Mouse (Mus musculus) heart, adult 2 months (tissue): Measurements from ENCODE around the gene Slc35b1. TPM values are rescaled to one million over a fixed set of nuclear protein-coding genes. Genes with fewer than 3 reads are reported as not detected.

Source experiments
- DNase-seq, 2 experiments: peaks; one replicate each; pipeline ENCODE4 v3.0.0; 2021
- H3K27ac ChIP-seq: fragments of 200-600 bp; 2 replicates; pipeline ENCODE4 v1.8.1; 2022
- H3K27me3 ChIP-seq: fragments of 200-500 bp; 2 replicates; pipeline ENCODE4 v1.6.1; 2012; ENCODE audit warnings: mild to moderate bottlenecking, low read length, inconsistent platforms, mixed read lengths; ENCODE audit not compliant: control insufficient read depth, insufficient read depth
- H3K36me3 ChIP-seq: fragments of 200-500 bp; 2 replicates; pipeline ENCODE4 v1.6.1; 2012; ENCODE audit warnings: low read length, inconsistent platforms; ENCODE audit not compliant: control insufficient read depth, insufficient read depth
- H3K4me1 ChIP-seq: fragments of 200-500 bp; 2 replicates; pipeline ENCODE4 v1.6.1; 2011; ENCODE audit warnings: low read length; ENCODE audit not compliant: control insufficient read depth, insufficient read depth
- H3K4me3 ChIP-seq: fragments of 200-600 bp; 2 replicates; pipeline ENCODE4 v1.8.1; 2022
- H3K79me2 ChIP-seq: fragments of 200-500 bp; replicated peaks from 2 replicates; pipeline ENCODE4 v1.6.1; 2012; ENCODE audit warnings: mild to moderate bottlenecking, inconsistent platforms, low read length, moderate library complexity, mixed read lengths; ENCODE audit not compliant: control insufficient read depth, insufficient read depth
- H3K9ac ChIP-seq: fragments of 200-500 bp; 2 replicates; pipeline ENCODE4 v1.6.1; 2012; ENCODE audit warnings: low read depth, mild to moderate bottlenecking, control low read depth, inconsistent platforms, low read length, mixed read lengths
- CTCF ChIP-seq: fragments of 200-600 bp; IDR thresholded peaks from 2 replicates; pipeline ENCODE4 v1.8.1; 2022; ENCODE audit warnings: antibody characterized with exemption, mild to moderate bottlenecking, moderate library complexity
- EP300 ChIP-seq: fragments of 200-500 bp; IDR thresholded peaks from 2 replicates; pipeline ENCODE4 v1.6.1; 2011; ENCODE audit warnings: low read depth, low read length, control low read depth; ENCODE audit not compliant: insufficient read depth
- POLR2A ChIP-seq: fragments of 200-500 bp; IDR thresholded peaks from 2 replicates; pipeline ENCODE4 v1.6.1; 2011; ENCODE audit warnings: mild to moderate bottlenecking, low read depth, low read length, control low read depth; ENCODE audit not compliant: insufficient read depth
- WGBS: fragments of 180-500 bp; shearing (Covaris S2); methylation state at CpG from one replicate; pipeline ENCODE4 v1.1.7; 2018; 5-methylcytosine and 5-hydroxymethylcytosine counted together
- intact Hi-C: fragments of 180-260 bp; cut with DNase I; formaldehyde crosslinking; loops from one replicate; pipeline ENCODE4 v1.15.1; 2025
- polyA plus RNA-seq: library from polyadenylated mRNA; depleted of rRNA; stranded (reverse); fragments of >200 nt; gene quantifications from 2 replicates; pipeline ENCODE4 v1.2.3, GENCODE M21; 2012
- total RNA-seq, 2 experiments: library from RNA; stranded (reverse); gene quantifications; 2 replicates each; pipeline ENCODE4 v1.2.3; 2021

Slc35b1 gene
- total and polyA plus RNA-seq, 3 experiments, result 34.2 to 47.2 (median 41.3) TPM

GRCm38 (mm10) chr11:95352686-95353085, 31.8 kb upstream of the Slc35b1 start:
- Histone ChIP-seq H3K36me3 (no peaks in the 10 kb centered on the region), H3K27ac (no peak overlapping the region), H3K4me1 (peaks cover 6% of the 10 kb centered on the region), H3K79me2 (no peaks in the 10 kb centered on the region), H3K9ac (no peak overlapping the region), H3K27me3 (no peaks in the 10 kb centered on the region), H3K4me3 (no peak overlapping the region)
- DNase-seq, result no peak
- WGBS, result 90% methylated on average over 2 of the region's 2 CpGs
- TF ChIP-seq CTCF (peak; percentile 10; the same call in 1 of the 2 replicates), EP300 (no peak)
- intact Hi-C loops, result no loop called here

- no peak overlapping the region; the same call in 1 of the 2 replicates for H3K27ac ChIP-seq
- H3K27me3 ChIP-seq, result no peaks in the 10 kb centered on the region
- no peaks in the 10 kb centered on the region for H3K36me3 ChIP-seq
- H3K4me3 ChIP-seq, result no peak overlapping the region
- DNase-seq, result no peak
- intact Hi-C loops, result no loop called here
- H3K79me2 ChIP-seq, result no peaks in the 10 kb centered on the region
- peaks cover 8% of the 10 kb centered on the region for H3K4me1 ChIP-seq
- TF ChIP-seq POLR2A (no peak), EP300 (no peak)
- H3K9ac ChIP-seq, result no peak overlapping the region
- 76% methylated on average over 9 of the region's 9 CpGs for WGBS
These were observed 31.3 kb upstream of the Slc35b1 start for GRCm38 (mm10) chr11:95353226-95353625.

GRCm38 (mm10) chr11:95354228-95354944, 30.1 kb upstream of the Slc35b1 start:
- Histone ChIP-seq H3K36me3 (no peaks in the 10 kb centered on the region), H3K4me1 (peaks cover 8% of the 10 kb centered on the region), H3K27ac (peak overlapping the region; percentile 21), H3K4me3 (0 out of 2 replicates have a peak overlapping the region, but pooled peaks have one; percentile 7), H3K9ac (no peak overlapping the region), H3K27me3 (no peaks in the 10 kb centered on the region), H3K79me2 (no peaks in the 10 kb centered on the region)
- intact Hi-C loops, result no loop called here
- TF ChIP-seq EP300, result no peak
- TF ChIP-seq CTCF, result no peak
- TF ChIP-seq POLR2A, result no peak
- DNase-seq, result no peak
- WGBS, result 84% methylated on average over 14 of the region's 14 CpGs

- Histone ChIP-seq H3K79me2 (no peaks in the 10 kb centered on the region), H3K27me3 (no peaks in the 10 kb centered on the region), H3K4me3 (no peak overlapping the region), H3K27ac (no peak overlapping the region; the same call in 1 of the 2 replicates), H3K4me1 (peaks cover 8% of the 10 kb centered on the region), H3K36me3 (no peaks in the 10 kb centered on the region), H3K9ac (no peak overlapping the region)
- 74% methylated on average over 12 of the region's 12 CpGs for WGBS
- intact Hi-C loops, result no loop called here
- no peak for DNase-seq
- TF ChIP-seq POLR2A (no peak), EP300 (no peak), CTCF (no peak)
These were observed 29.4 kb upstream of the Slc35b1 start for GRCm38 (mm10) chr11:95354945-95355660.

- Histone ChIP-seq H3K27me3 (no peaks in the 10 kb centered on the region), H3K79me2 (no peaks in the 10 kb centered on the region), H3K36me3 (no peaks in the 10 kb centered on the region), H3K4me3 (no peak overlapping the region), H3K9ac (no peak overlapping the region), H3K27ac (no peak overlapping the region; the same call in 1 of the 2 replicates), H3K4me1 (peaks cover 8% of the 10 kb centered on the region)
- intact Hi-C loops, result no loop called here
- 81% methylated on average over 5 of the region's 5 CpGs for WGBS
- no peak for TF ChIP-seq EP300
- DNase-seq, result no peak
These were observed 28.9 kb upstream of the Slc35b1 start for GRCm38 (mm10) chr11:95355661-95356011.

GRCm38 (mm10) chr11:95356039-95356438, 28.5 kb upstream of the Slc35b1 start:
- Histone ChIP-seq H3K27me3 (no peaks in the 10 kb centered on the region), H3K27ac (no peak overlapping the region), H3K36me3 (no peaks in the 10 kb centered on the region), H3K79me2 (no peaks in the 10 kb centered on the region), H3K4me1 (peaks cover 8% of the 10 kb centered on the region), H3K9ac (no peak overlapping the region), H3K4me3 (no peak overlapping the region)
- intact Hi-C loops, result no loop called here
- TF ChIP-seq EP300, result no peak
- no peak for TF ChIP-seq CTCF
- TF ChIP-seq POLR2A, result no peak
- no peak for DNase-seq
- 89% methylated on average over 7 of the region's 7 CpGs for WGBS
